Mouse (Mus musculus) frontal cortex, adult 2 months (tissue): Measurements from ENCODE around the gene Mfng. TPM values are rescaled to one million over a fixed set of nuclear protein-coding genes. Genes with fewer than 3 reads are reported as not detected.

Experiments used
- DNase-seq, 2 experiments: peaks; one replicate each; pipeline ENCODE4 v3.0.0; 2022; ENCODE audit warnings: low spot score in 1 of 2; ENCODE audit errors: extremely low spot score in 1 of 2
- polyA plus RNA-seq: library from polyadenylated mRNA; depleted of rRNA; stranded (reverse); fragments of >200 nt; gene quantifications from 2 replicates; pipeline ENCODE4 v1.2.3, GENCODE M21; 2012

Gene Mfng
- polyA plus RNA-seq, 1 experiment: 7.2 TPM

DNA sequence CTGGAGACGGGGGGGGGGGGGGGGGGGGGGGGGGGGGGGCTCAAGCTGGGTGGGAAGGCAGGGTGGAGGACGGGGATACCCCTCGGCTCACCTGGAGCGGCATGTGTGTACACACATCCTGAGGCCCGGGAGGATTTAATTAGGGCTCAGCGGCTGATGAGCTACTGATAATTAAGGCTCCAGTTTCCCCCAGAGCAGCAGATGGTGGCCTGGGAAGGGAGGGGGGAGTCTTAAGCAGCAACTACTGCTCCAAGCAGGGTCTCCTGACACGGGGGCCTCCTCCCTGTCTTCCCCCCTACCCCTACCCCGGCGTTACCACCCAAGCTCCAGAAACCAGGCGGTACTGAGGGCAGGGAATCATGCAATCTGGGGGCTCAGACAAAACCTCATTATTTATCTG, 10.1 kb downstream of the Mfng start:
- no peak for DNase-seq

DNA sequence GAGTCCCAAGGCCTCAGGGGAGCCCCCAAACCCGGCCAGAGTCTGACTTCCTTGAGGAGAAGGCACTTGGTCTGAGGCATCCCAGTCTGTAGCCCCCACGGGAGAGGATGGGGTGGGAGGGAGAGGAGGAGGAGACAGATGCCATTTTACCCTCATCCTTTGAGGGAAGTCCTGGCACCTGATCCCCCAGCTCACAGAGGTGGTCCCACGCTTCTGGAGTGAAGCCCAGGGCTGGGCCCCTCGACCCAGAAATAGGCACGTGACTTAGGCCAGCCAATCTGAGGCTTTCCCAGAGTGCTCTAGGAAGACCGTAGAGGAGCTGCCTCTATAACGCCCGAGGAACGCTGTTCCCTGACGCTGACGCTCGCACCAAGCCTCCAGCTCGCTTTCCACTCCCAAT, 12.2 kb downstream of the Mfng start:
- DNase-seq: no peak

DNA sequence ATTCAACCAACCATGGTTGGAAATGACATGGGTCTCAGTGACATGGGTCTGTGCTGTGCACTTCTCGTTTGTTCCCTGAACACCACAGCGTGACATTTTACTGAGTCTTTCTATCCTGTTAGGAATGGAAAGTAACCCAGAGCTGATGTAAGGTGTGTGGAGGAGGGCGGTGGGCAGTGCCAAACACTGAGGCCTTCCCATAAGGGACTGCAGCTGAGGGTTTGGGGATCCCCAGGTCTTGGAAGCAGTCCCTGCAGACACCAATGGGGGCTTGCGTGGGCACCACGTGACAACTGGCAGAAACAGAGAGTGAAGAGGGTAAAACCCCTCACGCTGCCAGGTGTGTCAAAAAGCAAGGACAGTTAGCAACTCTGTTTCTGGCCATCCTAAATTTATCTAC, 15.1 kb downstream of the Mfng start:
- DNase-seq: no peak

DNA sequence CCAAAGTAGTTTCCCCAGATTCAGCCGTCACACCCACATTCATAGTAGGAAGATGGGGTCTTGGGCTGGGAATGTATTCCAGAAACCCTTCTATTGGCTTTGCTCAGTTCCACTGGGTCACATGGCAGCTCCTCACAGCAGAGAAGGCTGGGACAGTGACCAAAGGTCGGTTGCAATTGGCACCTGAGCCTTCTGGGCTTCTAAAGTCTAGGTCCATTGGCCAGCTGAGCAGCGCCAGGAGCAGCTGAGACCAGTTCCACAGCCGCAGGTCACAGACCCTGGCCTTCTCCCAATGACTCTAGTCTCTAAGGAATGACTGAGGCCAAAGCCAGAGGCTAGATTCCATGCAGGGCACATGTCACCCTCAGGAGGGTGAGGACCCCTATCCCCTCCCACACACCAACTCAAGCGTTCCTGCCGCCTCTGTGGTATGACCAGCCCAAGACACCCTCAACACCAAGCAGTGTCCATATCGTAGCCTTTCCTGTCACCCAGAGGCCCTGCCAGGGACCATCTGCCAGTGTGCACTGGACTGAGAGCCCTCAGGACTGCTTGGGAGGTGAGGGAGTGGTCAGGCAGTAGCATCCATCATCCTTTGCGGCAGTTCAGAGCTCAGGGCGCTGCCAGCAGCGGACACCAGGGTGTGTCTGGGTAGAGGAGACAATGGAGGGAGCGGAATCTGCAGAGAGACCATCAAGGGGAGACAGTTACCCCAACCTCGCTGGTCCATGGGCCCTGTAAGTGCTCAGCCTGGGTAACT, 17.1 kb downstream of the Mfng start:
- DNase-seq: no peak

DNA sequence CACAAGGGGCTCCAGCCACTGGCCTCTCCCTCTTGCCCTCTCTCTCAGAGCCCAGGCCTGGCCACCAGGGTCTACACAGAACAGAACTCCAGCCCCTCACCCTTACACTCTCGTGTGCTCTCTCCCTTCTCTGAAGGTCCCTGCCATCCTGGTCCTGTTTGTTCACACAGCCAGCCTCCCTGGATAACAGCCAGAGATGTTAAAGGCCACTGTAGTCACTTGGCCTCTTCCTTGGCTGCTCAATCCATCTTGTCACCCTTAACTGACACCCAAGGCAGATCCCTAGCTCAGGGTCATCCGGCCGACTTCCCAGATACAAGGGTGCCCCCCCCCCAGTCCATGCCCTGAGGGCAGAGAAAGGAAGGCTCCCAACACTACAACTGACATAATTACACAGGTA, 18.0 kb downstream of the Mfng start:
- no peak for DNase-seq

DNA sequence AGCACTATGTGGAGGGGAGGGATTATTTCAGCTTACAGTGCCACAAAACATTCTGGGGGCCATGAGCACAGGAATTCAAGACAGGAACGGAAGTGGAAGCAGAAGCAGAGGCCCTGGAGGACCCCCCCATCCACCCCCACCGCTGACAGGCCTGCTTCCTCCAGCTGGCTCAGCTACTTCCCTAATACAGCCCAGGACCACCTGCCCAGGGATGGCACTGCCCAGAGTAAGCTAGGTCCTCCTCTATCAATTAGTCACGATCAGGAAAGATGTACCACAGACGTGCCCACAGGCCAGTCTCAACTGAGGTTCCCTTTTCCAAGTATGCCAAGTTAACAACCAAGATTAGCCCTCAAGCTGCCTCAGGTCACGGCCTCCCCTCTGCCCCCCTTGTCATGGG, 19.1 kb downstream of the Mfng start:
- DNase-seq: no peak

DNA sequence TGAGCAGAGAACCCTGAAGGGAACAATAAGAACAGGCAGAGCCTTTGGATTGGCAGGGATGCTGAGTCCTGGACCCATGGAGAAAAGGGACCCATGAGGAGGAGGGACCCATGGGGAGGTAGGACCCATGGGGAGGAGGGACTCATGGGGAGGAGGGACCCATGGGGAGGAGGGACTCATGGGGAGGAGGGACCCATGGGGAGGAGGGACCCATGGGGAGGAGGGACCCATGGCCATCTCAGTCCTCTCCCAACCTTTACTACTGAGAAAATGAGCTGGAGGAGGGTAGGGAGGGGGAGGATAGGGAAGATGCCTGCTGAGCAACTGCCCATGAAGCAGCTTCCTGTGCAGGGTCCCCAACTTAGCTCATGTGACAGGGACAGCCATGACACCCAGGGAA, 20.3 kb downstream of the Mfng start:
- DNase-seq: no peak

DNA sequence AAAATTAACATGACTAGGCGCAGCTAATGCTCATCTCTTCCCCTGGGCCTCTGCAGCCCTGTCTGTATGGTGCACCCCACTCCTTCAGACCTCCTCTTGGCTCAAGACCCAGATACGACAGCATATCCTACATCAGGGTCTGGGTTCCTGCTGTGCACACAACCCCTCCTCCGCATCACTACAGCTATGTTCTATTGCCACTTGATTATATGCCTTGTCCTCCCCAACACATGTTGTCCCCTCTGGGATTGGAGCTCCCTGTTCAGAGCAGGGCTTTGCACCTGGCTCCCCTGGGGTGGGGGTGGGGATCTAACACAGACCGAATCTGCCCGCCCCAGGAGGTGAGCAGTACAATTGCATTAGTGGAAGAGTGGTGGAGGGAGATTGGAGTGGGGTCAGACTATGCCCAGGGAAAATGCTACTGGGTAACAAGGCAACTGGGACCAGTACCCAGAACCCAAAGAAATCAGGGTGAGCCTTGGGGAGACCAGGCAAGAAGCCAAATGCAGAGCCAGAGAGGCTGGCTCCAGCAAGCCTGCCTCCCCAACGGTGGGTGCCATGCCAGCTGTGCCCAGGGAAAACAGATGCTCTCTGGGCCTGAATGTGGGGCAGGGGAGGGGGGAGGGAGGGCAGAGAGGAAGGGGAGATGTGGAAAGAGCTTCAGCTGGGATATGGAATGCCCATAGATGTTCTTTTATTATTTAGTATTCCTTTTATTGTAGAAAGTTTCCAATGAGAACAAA, 22.5 kb downstream of the Mfng start:
- no peak for DNase-seq

DNA sequence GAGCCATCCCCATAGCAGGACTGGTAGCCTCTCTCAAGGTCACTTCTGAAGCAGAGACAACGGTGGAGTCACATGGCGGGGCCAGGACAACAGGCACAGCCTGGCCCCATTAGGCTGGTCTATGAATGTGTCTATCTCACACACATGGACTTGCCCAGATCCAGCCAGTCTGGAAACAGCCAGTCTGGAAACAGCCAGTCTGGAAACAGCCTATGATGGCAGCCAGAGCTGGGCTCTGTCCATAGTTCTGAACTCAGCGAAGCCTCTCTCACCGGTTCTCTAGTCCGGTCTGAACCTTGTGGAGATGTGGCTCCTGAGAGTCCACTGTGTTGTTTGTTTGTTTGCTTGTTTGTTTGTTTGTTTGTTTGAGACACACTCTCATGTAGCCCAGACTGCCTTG, 23.4 kb downstream of the Mfng start:
- DNase-seq: no peak

DNA sequence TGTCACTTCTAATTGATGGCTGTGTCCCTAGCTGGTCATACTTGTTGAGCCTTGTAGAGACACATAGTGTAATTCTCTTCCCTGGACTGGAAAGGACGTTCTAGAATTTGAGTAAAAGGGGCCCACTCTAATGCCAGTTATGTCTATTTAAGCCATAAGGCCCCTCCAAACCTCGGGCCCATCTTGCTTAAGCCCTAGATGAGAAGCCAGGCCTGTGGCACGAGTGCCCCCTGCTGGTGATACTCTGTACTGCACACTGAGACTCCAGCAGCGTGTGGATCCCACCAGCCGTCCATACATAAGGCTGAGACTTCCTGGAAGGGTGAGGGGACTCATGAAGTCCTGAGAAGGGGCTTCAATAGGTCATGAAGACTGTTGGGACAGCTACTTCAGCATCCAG, 29.1 kb downstream of the Mfng start:
- DNase-seq: peak; percentile 54 to 94

DNA sequence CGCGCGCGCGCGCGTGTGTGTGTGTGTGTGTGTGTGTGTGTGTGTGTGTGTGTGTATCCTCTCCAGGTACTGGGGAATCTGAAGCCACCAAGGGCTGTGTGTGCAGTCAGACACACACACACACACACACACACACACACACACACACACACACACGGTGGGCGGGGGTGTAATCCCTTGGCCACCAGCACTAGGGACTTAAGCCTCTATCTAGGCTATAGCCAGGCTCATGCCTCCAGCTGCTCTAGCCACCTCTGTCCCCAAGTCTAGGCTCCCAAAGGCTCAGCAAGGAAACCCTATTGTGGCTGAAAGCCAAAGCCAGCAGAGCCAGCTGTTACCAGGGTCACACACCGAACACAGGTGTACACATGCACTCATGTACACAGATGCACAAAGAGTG, 30.4 kb downstream of the Mfng start:
- no peak for DNase-seq

DNA sequence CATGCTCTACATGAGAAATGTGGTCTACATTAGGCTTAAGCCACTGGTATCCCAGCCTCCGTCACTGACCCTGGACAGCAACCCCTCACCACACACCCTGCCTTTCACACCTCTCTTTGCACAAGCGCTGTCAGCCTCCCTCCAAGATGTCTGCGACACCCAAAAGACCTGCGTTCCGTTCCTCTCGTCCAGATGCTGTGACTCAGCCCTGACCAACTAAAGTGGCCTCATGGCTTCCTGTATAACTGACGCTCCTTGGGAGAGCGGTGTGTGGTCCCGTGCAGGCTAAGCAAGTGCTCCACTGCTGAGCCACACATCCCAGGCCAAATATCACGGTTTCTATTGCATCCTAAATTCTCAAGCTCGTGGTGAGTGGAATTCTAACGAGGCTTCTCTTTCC, 32.6 kb downstream of the Mfng start:
- no peak for DNase-seq

DNA sequence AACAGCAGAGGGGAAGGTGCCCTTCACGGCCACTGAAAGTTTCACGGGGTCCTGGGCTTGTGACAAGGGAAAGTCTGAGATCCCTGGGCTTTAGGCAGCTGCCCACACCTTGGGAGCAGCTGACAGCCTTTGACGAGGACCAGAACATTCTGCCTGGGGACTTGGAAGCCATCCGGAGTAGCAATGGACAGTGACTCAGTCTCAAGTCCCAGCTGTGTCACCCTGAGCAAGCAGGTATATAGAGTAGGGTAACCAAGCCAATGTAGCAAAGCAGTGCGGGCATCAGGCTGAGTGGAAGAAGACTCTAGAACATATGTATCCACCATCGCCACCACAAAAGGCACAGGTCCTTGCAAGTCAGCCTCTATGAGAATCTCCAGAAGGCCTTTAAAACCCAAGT, 36.1 kb downstream of the Mfng start:
- DNase-seq: no peak

DNA sequence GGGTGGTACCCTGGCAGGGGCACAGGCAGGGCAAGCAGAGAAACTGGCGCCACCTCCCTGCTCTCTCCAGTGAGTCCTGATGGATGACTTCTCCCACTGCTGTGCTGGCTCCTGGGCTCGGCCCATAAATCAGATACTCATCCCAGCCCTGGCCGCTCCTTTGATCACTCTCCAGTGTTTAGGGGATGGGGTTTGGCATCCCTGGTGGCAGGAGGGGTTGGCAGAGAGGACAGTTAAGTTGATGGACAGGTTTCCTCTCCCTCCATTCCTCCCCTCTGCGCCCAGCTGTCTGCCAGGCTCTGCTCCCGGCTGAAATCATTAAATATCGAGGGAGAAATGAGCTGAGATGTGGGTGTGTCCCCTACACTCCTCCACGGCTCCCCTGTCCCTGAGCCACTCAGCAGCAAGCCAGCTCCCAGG, 36.6 kb downstream of the Mfng start:
- no peak for DNase-seq

DNA sequence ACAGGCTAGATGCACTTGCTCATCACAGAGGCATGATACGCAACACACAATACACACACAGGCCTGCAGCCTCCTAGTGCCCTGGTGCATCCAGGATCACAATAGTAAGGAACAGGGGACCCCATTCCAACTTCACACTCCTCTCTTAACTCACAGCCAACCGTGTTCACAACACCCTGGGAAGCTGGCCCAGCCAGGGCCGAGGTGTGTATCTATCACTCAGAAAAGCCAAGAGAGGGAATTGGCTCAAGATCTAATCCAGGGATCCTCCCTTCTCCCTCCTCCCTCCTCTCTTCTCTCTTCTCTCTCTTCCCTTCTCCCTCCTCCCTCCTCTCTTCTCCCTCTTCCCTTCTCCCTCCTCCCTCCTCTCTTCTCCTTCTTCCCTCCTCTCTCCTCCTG, 37.1 kb downstream of the Mfng start:
- no peak for DNase-seq

DNA sequence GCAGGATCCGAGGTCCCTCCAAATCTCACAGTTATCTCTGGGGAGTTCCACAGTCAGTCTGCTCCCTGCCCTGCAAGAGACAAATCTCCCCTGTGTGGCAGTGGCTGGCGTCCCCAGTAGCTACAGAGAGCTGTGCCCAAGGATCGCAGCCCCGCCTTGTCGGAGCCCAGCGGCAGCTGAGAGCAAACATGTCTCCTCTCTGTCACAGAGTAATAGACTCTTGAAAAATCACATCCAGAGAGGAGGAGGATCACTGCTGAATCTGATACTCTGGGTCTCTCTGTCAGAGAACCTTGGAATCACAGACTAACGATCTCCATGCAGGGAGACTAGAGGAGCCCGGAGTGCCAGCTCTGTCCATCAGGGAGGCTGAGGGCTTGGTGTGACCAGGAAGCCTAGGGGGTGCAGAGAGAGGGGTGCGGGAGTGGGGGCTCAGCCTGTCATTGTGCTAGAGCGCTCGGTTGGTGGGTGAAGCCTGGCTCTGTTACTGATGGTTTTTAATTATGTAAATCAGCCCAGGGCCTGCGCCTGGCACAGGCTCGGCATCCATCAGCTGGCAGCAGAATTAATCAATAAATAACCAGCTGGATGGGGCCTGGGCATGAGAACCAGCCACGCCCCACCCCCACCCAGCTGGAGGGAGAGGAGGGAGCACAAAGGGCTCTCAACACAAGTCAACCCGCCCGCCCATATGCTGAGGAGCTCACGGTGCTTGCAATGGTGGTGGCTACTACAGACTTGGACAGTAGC, 37.7 kb downstream of the Mfng start:
- DNase-seq: no peak

DNA sequence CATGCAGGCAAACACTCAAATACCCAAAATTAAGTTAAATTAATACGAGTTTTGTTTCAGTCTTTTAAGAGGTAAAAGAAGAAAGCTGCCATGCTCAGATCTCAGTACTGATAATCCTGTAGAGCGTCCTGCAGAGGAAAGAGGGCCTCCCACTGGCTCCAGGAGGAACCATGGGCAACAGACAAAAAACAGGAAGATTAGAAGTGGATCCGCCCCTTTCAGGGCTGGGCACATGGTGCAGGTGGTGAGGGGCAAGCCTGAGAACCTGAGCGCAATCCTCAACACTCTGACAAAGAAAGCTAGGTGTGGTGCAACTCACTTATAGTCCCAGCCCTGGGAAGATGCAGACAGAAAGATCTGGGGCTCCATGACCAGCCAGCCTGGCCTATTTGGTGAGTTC, 41.4 kb downstream of the Mfng start:
- DNase-seq: no peak

DNA sequence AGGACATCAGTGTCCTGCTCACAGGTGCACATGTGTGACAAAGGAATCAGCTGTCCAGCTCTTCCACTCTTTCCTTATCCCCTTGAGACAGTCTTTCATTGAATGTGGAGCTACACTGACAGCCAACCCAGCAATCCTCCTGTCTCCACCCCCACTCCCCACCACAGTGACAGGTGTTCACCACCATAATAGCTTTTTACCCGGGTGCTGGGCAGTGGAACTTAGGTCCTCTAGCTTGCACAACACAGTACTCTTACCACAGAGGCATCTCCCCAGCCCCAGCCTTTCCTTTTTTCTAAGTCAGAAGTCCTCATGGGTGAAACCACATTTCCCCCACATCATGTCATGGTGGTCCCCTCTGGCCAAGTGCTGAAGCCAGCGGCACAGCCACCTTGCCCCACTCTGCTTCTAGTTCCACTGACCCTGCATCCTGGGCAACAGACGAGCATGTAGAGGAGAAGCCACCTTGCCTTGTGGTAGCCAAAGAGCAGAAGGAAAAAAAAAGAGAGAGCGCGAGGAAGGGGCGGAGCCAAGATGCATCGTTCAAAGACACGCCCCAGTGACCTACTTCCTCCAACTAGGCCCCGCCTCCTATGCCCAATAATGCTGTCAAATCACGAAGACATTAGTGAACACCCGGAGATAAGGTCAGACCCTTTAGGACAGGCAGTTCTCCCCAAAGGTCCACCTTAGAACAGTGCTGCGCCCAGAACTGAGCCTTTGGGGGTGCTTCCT, 42.8 kb downstream of the Mfng start:
- DNase-seq: no peak

DNA sequence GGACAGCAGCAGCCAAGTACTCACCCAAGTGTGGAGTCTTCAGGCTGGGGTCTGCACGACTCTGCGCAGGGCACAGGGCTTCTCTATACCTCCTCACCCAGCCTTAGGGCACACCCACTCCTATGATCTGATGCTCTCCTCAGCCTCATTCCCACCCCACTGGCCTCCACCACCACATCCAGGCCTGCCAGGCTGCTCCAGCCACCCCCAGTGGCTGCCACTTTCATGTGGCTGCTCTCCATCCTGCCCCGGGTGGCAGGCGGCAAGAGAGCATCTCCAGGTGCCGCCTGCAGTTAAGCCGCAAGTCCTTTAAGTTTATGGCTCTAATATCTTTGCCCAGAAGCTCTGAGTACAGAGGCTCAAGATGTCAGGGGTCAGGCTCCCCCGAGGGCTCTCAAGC, 46.6 kb downstream of the Mfng start:
- DNase-seq: no peak

DNA sequence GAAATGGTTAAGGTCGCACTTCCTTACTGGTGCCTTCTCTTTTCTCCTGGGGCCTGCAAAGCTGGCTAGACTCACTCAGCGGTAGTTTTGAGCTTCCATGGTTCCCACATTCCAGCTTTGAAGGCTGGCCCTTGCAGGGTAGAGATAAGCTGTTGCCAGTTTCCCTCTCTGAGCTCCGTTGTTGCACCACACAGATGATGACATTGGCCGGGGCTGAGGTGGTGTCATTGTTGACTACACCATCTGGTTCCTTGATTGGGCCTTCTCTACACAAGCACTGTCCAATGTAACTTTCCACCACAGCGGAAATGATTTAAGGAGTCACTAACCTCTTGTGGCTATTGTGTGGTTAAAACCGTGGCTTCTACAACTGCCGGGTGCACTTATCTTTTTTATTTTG, 52.7 kb downstream of the Mfng start:
- DNase-seq: no peak

DNA sequence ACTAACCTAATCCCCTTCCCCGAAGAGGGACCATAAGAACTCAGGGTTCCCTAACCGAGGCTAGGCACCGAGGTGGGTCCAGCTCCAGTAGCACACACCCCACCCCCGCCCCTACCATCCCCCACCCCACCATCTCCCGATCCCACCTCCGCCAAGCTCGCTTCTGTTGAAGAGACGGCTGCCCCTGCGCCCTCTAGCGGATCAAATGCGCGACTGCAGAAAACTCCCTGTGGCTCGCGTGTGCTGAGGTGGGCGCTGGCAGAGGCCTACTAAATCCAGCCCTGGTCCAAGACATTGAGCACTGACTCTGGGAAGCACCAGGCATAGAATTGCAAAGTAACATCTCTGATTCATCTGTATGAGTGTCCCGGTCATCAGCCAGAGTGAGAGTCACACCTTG, 53.2 kb downstream of the Mfng start:
- peak in 1 of 2 experiments; percentile 88 for DNase-seq
